Mouse (Mus musculus): ENCODE measurements at regions not wholly inside any gene's neighbourhood (a gene's known extent, or its start where the extent isn't known, plus 50 kb on each side); places are given as distances from the start of the nearest gene placed in this dataset.

GRCm38 (mm10) chr10:37694041-37694690, 555.4 kb upstream of the Marcks start:
- no peak for TF ChIP-seq GATA1 (IDR thresholded peaks at IDR 0.05; ENCODE audit: borderline replicate concordance, low read length)
- no peak for TF ChIP-seq FLI1 (IDR thresholded peaks at IDR 0.05; ENCODE audit: low read length)
